Mouse (Mus musculus): ENCODE data around the gene Ptp4a2.
"Not testable (repeated sequence)": the region's sequence is repeated elsewhere in the genome, so short reads cannot be mapped to it uniquely, and the experiment has no call there.

Gene Ptp4a2

GRCm38 (mm10) chr4:129853053-129853452, 42.0 kb downstream of the Ptp4a2 start:
- DNase-seq = no peak

GRCm38 (mm10) chr4:129853996-129854395, 43.0 kb downstream of the Ptp4a2 start:
- no peak for DNase-seq

GRCm38 (mm10) chr4:129854615-129855014, 43.6 kb downstream of the Ptp4a2 start:
- DNase-seq = no peak

GRCm38 (mm10) chr4:129855051-129855970, 44.3 kb downstream of the Ptp4a2 start:
- DNase-seq = no peak

GRCm38 (mm10) chr4:129860456-129860855, 49.4 kb downstream of the Ptp4a2 start:
- no peak for DNase-seq

GRCm38 (mm10) chr4:129861400-129861799, 50.4 kb downstream of the Ptp4a2 start:
- no peak for DNase-seq

GRCm38 (mm10) chr4:129862357-129862756, 51.3 kb downstream of the Ptp4a2 start:
- no peak for DNase-seq

- not testable (repeated sequence) for DNase-seq
These were observed 55.2 kb downstream of the Ptp4a2 start for GRCm38 (mm10) chr4:129866171-129866570.

- no peak for DNase-seq
These were observed 57.2 kb downstream of the Ptp4a2 start for GRCm38 (mm10) chr4:129868211-129868610.

GRCm38 (mm10) chr4:129870483-129870882, 59.5 kb downstream of the Ptp4a2 start:
- DNase-seq = no peak

GRCm38 (mm10) chr4:129872376-129872922, 61.4 kb downstream of the Ptp4a2 start:
- no peak for DNase-seq

GRCm38 (mm10) chr4:129874805-129875204, 63.8 kb downstream of the Ptp4a2 start:
- DNase-seq = no peak

GRCm38 (mm10) chr4:129875406-129875805, 64.4 kb downstream of the Ptp4a2 start:
- DNase-seq = no peak

GRCm38 (mm10) chr4:129876831-129877764, 66.1 kb downstream of the Ptp4a2 start:
- DNase-seq = peak; percentile 89

- DNase-seq = no peak
These were observed 67.1 kb downstream of the Ptp4a2 start for GRCm38 (mm10) chr4:129877967-129878655.

GRCm38 (mm10) chr4:129878656-129879145, 67.7 kb downstream of the Ptp4a2 start:
- DNase-seq = peak; percentile 20

- no peak for DNase-seq
These were observed 68.3 kb downstream of the Ptp4a2 start for GRCm38 (mm10) chr4:129879206-129879780.

- DNase-seq = no peak
These were observed 69.6 kb downstream of the Ptp4a2 start for GRCm38 (mm10) chr4:129880615-129881014.

- DNase-seq = no peak
These were observed 70.6 kb downstream of the Ptp4a2 start for GRCm38 (mm10) chr4:129881661-129882060.

- peak; percentile 43 for DNase-seq
These were observed 71.7 kb downstream of the Ptp4a2 start for GRCm38 (mm10) chr4:129882555-129883293.

All from embryo, embryonic 11 days (tissue).